Mouse (Mus musculus) splenic B cell, adult 2 months (primary cell): ENCODE measurements at regions not wholly inside any gene's neighbourhood (a gene's known extent, or its start where the extent isn't known, plus 50 kb on each side); places are given as distances from the start of the nearest gene placed in this dataset.
"Not testable (repeated sequence)": the region's sequence is repeated elsewhere in the genome, so short reads cannot be mapped to it uniquely, and the experiment has no call there.

ENCODE experiments used
- DNase-seq: peaks from one replicate; pipeline ENCODE4 v3.0.0-alpha.2; 2011; ENCODE audit warnings: low read depth, low spot score
- H3K27me3 ChIP-seq: 2 replicates; pipeline ENCODE4 v1.6.1; 2012; ENCODE audit warnings: mild to moderate bottlenecking, low read length, moderate library complexity, mixed read lengths; ENCODE audit not compliant: control insufficient read depth, poor library complexity, insufficient read depth, severe bottlenecking
- H3K36me3 ChIP-seq: 2 replicates; pipeline ENCODE4 v1.6.1; 2012; ENCODE audit warnings: mild to moderate bottlenecking, low read length, moderate library complexity, mixed read lengths; ENCODE audit not compliant: control insufficient read depth, poor library complexity, insufficient read depth, severe bottlenecking

GRCm38 (mm10) chr17:13479572-13480063 is 125.2 kb downstream of the Tcp10c start:
- no peak for DNase-seq
- H3K27me3 ChIP-seq, result no peaks in the 10 kb centered on the region
- H3K36me3 ChIP-seq, result no peaks in the 10 kb centered on the region

GRCm38 (mm10) chr17:13481445-13482085 is 127.2 kb downstream of the Tcp10c start:
- Histone ChIP-seq H3K27me3 (no peaks in the 10 kb centered on the region), H3K36me3 (no peaks in the 10 kb centered on the region)
- DNase-seq, result no peak

GRCm38 (mm10) chr17:13482136-13482535 is 127.8 kb downstream of the Tcp10c start:
- H3K36me3 ChIP-seq, result no peaks in the 10 kb centered on the region
- no peak for DNase-seq

GRCm38 (mm10) chr17:13487291-13488215 is 133.2 kb downstream of the Tcp10c start:
- no peak for DNase-seq
- no peaks in the 10 kb centered on the region for H3K36me3 ChIP-seq
- no peaks in the 10 kb centered on the region for H3K27me3 ChIP-seq

More at GRCm38 (mm10) chr17:13482136-13482535, 127.8 kb downstream of the Tcp10c start:
- no peaks in the 10 kb centered on the region for H3K27me3 ChIP-seq

GRCm38 (mm10) chr17:13488608-13489324 is 134.4 kb downstream of the Tcp10c start:
- Histone ChIP-seq H3K27me3 (no peaks in the 10 kb centered on the region), H3K36me3 (no peaks in the 10 kb centered on the region)
- DNase-seq, result no peak

- H3K36me3 ChIP-seq, H3K27me3 ChIP-seq, DNase-seq: not testable (repeated sequence)
These were observed 137.9 kb downstream of the Tcp10c start for GRCm38 (mm10) chr17:13492239-13492638.

- H3K27me3 ChIP-seq, H3K36me3 ChIP-seq, DNase-seq: not testable (repeated sequence)
These were observed 138.4 kb downstream of the Tcp10c start for GRCm38 (mm10) chr17:13492649-13493277.

GRCm38 (mm10) chr17:13493866-13494265 is 139.5 kb downstream of the Tcp10c start:
- H3K27me3 ChIP-seq, DNase-seq, H3K36me3 ChIP-seq: not testable (repeated sequence)

GRCm38 (mm10) chr17:13494475-13494874 is 140.1 kb downstream of the Tcp10c start:
- H3K36me3 ChIP-seq, DNase-seq, H3K27me3 ChIP-seq: not testable (repeated sequence)

- H3K36me3 ChIP-seq, H3K27me3 ChIP-seq: not testable (repeated sequence)
These were observed 150.0 kb downstream of the Tcp10c start for GRCm38 (mm10) chr17:13504365-13504764.

GRCm38 (mm10) chr17:13504827-13505268 is 150.5 kb downstream of the Tcp10c start:
- H3K27me3 ChIP-seq, H3K36me3 ChIP-seq, DNase-seq: not testable (repeated sequence)

More at GRCm38 (mm10) chr17:13504365-13504764, 150.0 kb downstream of the Tcp10c start:
- DNase-seq, result not testable (repeated sequence)

GRCm38 (mm10) chr17:13507397-13508063 is 153.2 kb downstream of the Tcp10c start:
- not testable (repeated sequence) for H3K27me3 ChIP-seq, DNase-seq

GRCm38 (mm10) chr17:13519409-13520201 is 165.2 kb downstream of the Tcp10c start:
- H3K27me3 ChIP-seq, DNase-seq, H3K36me3 ChIP-seq: not testable (repeated sequence)

More at GRCm38 (mm10) chr17:13507397-13508063, 153.2 kb downstream of the Tcp10c start:
- H3K36me3 ChIP-seq, result not testable (repeated sequence)
